Mouse (Mus musculus) embryonic fibroblast, embryonic 13.5 days (primary cell): ENCODE data around the gene Gid8.

Experiments used
- CTCF ChIP-seq: IDR thresholded peaks from 2 replicates; pipeline ENCODE4 v1.5.1; 2011; ENCODE audit warnings: mild to moderate bottlenecking, control low read depth, low read length, moderate library complexity, borderline replicate concordance; ENCODE audit not compliant: insufficient read depth
- POLR2A ChIP-seq: IDR thresholded peaks from 2 replicates; pipeline ENCODE4 v1.6.1; 2011; ENCODE audit warnings: low read depth, mild to moderate bottlenecking, control low read depth, low read length, moderate library complexity

DNA sequence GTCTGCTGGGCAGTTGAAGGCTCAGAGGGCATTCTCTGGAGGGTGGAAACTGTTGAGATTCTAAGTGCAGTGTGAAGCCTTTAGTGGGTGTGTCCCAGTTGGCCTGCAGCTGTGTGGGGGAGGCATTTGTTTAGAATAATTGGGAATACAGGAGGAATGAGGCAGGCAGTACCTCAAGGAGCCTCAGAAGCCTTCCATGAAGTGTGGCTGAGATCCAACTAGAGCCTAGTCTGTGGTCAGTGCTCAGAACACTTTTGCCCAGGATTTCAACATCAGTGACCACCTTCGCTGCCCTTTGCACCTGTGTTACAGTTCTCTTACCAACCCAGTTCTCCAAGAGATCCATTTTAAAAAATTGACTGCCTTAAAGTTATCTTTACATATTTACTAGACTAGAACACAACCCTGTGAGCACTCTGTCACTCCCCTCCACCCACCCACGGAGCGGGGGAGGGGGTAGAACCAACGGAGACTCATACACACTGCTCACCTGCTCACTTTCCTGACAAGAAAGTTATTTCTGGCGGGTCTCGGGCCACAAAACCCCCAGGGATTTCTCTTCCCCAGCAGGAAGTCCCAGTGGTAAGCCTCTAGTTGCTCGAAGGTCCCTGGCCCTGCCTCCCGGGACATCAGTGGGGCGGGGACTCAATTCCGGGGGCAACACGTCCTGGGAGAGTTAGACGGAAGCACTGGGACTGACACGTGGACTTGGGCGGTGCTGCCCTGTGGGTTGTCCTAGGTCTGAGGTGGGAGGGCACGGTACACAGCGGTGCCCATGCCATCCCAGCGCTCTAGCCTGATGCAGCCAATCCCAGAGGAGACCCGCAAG, 14.9 kb downstream of the Gid8 start, which contains the start of gene Slc17a9:
- TF ChIP-seq POLR2A (peak; percentile 24; the same call in 1 of the 2 replicates), CTCF (no peak)
